Mouse (Mus musculus): Measurements from ENCODE around the gene Etnk1.

DNA sequence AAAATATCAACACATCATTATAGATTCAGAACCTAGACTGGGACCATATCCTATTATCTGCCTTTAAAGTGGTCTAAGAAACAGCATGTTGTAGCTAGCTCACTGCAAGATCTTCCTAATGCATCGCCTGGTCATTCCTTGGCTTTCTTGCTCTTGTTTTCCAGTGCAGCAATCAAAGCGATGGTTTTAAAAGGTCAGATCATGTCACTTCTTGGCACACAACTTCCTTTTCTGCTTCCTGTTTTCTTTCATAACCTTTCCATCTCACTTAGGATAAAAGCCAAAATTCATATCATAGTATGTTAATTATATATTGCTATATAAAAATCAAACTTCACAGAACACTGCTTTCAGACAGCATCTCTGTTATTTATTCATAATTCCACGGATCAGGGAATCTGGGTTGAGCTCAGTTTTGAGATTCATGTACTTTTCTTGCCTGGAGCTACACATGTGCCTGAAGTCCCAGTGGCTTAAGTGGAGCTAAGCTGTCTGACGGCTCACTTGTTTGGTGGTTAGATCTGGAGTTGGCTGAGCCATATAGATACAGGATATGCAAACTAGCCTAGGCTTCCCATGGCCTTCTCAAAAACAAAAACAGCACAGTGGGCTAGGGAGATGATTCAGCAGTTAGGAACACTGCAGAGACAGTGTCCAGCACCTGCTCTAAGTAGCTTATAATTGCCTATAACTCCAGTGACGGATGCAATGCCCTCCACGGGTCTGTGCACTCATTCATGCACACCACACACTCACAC, 34.9 kb upstream of the Etnk1 start:
- TF ChIP-seq POLR2A (IDR thresholded peaks at IDR 0.05; ENCODE audit: low read depth, low read length): no peak
- TF ChIP-seq CTCF (conservative IDR thresholded peaks at IDR 0.05; ENCODE audit: insufficient read depth, insufficient read length, low read depth, low read length): no peak
